In the genomic region with DNA sequence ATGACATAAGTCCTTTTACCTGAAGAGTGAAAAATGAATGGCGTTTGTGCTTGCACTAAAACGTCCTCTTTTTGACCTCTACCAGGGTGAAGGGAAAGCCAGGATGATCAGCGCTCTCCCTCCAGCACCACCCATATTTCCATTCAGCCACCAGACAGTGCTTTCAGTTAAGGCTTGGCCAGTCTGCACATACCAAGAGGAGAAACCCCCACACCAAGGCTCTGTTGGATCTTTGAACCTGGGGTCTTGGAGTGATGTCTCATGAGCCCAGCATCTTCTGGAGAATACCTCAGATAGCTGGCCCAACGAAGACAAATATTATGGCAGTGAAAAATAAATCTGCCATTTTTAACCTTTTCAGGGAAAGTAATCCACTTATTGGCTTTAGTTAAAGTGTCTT, we compare ENCODE assay signal across 29 mouse cellular contexts.
"Had no signal": no experiment of that assay in that cellular context is flagged by ENCODE, and none has a peak within 500 bp of the region (broad histone marks: within the 10 kb centered on the region; RNA-seq: fewer than 3 reads in every experiment).

No protein-coding gene starts in this region.

- H3K4me2 ChIP-seq: embryonic facial prominence, embryonic 12.5 days; embryonic facial prominence, embryonic 13.5 days; embryonic facial prominence, embryonic 15.5 days; forebrain, embryonic 12.5 days; forebrain, embryonic 13.5 days; forebrain, embryonic 15.5 days had no signal

- ATAC-seq: forebrain, embryonic 13.5 days; forebrain, embryonic 14.5 days; forebrain, embryonic 15.5 days; forebrain, embryonic 16.5 days; forebrain, postnatal 0 days had no signal

- H3K4me3 ChIP-seq: embryonic facial prominence, embryonic 10.5 days; embryonic facial prominence, embryonic 12.5 days; embryonic facial prominence, embryonic 13.5 days; embryonic facial prominence, embryonic 15.5 days; erythroblast, embryonic 14.5 days; forebrain, embryonic 10.5 days; forebrain, embryonic 12.5 days; forebrain, embryonic 13.5 days; forebrain, embryonic 15.5 days; gastrocnemius, adult 2 months; heart, adult 2 months had no signal

- H3K4me1 ChIP-seq: embryonic facial prominence, embryonic 12.5 days; embryonic facial prominence, embryonic 13.5 days; embryonic facial prominence, embryonic 15.5 days; forebrain, embryonic 10.5 days; forebrain, embryonic 12.5 days; forebrain, embryonic 13.5 days; forebrain, embryonic 15.5 days had no signal

- H3K36me3 ChIP-seq: embryonic facial prominence, embryonic 10.5 days; embryonic facial prominence, embryonic 12.5 days; embryonic facial prominence, embryonic 13.5 days; embryonic facial prominence, embryonic 15.5 days; forebrain, embryonic 10.5 days; forebrain, embryonic 12.5 days; forebrain, embryonic 15.5 days had no signal

- H3K9ac ChIP-seq: embryonic facial prominence, embryonic 12.5 days; embryonic facial prominence, embryonic 13.5 days; embryonic facial prominence, embryonic 15.5 days; forebrain, embryonic 12.5 days; forebrain, embryonic 13.5 days; forebrain, embryonic 15.5 days; forebrain, postnatal 0 days had no signal

- H3K9me3 ChIP-seq: embryonic facial prominence, embryonic 10.5 days; embryonic facial prominence, embryonic 12.5 days; embryonic facial prominence, embryonic 13.5 days; embryonic facial prominence, embryonic 15.5 days; forebrain, embryonic 10.5 days; forebrain, embryonic 12.5 days; forebrain, embryonic 13.5 days; forebrain, embryonic 15.5 days had no signal

- DNase-seq: cerebellum, adult 2 months; cerebellum, adult 8-10 months; cerebellum, adult 9-10 months; cerebellum, adult 9-11 months; cerebellum, postnatal 10 days; cerebellum, postnatal 14 days; cerebellum, postnatal 25 days; cerebellum, postnatal 36 days; embryo, embryonic 11 days; forebrain, postnatal 0 days; gastrocnemius, adult 2 months; gastrocnemius, postnatal 10 days; gastrocnemius, postnatal 14 days; gastrocnemius, postnatal 25 days; gastrocnemius, postnatal 36 days; heart, adult 11 months; heart, adult 18-20 months; heart, adult 2 months had no signal

- H3K27me3 ChIP-seq: embryonic facial prominence, embryonic 12.5 days; embryonic facial prominence, embryonic 13.5 days; embryonic facial prominence, embryonic 15.5 days; forebrain, embryonic 12.5 days; forebrain, embryonic 13.5 days; forebrain, embryonic 15.5 days had no signal

- H3K27ac ChIP-seq: embryonic facial prominence, embryonic 10.5 days; embryonic facial prominence, embryonic 12.5 days; embryonic facial prominence, embryonic 13.5 days; embryonic facial prominence, embryonic 15.5 days; forebrain, embryonic 10.5 days; forebrain, embryonic 12.5 days; forebrain, embryonic 13.5 days; forebrain, embryonic 15.5 days; gastrocnemius, adult 2 months; heart, adult 2 months had no signal
